Mouse (Mus musculus): ENCODE measurements around the gene Tarbp1.
"Not testable (repeated sequence)": the region's sequence is repeated elsewhere in the genome, so short reads cannot be mapped to it uniquely, and the experiment has no call there.

Gene Tarbp1

DNA sequence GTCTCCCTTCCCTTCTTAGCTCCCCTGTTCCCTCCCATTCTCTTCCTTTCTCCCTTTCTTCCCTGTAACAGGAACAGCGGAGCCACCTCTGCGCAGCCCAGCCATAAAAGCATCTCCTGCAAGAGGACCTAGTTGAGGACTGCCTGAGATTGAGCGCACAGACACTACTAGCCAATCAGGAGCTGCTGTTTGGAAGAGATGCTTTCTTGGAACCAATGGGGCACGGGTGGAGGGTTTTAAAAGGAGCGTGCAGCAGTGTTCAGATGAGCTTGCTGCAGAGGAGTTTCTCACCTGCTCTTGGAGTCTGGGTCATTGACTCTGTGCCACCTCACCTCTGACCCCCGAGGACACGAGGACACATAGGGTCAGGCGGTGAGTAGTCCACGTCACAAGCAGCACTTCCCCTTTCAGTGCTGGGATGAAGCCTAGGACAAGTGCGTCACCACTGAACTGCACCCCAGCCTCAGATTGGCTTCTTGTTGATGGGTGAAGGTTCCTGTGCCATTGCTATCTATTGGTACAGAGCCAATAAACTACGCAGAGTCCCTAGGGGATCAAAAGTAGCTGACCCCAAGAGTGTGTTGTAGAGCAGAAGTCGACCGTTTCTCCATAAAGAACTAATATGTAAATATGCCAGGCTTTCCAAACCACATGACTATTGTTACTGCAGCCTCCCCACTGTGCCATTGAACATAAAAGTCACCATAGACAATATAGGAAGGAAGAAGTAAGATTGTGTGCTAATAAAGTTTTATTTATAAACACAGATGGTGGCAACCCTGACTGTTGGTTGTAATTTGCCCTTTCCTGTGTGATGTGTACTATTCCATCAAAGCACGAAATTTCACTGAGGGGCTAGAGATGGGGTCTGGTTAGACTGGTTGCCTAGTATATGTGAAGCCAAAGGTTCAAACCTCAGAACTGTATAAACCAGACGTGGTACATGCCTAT lies 19.6 kb upstream of the Tarbp1 start:
- DNase-seq (ENCODE audit: low spot score in 2 of 2): no peak

DNA sequence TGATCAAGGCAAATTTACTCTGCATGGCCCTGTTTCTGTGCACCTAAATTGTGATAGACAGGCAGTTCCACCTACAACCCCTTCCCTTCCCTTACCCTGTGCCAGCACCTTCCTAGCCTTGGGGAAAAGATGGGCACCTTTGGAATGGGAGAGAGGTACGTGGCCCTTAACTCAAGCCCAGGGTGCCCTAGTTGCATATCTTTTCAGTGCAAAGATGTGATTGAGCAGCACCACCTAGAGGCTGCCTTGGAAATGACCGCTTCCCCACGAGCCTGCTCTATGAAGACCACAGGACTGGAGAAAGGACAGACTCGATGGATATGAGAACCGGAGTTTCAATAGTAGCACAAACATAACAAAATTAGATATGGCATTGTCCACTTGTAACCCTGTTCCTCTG lies 8.1 kb upstream of the Tarbp1 start:
- peak; percentile 69 to 70 for DNase-seq (ENCODE audit: low spot score in 2 of 2)

DNA sequence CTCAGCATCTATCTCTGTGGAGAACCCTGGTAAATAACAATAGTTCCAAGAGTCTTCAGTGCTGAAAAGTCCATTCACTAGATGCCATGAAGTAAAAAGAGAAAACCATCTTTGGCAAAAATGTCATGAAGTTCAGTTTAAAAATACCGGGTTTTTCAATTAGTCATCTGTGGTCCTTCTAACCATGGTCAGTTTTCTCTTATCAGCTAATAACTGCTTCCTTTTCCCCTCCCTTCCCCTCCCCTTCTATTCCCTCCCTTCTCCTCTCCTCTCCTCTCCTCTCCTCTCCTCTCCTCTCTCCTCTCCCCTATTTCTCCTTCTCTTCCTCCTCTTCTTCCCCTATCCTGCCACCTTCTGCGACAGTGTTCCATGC lies 7.5 kb upstream of the Tarbp1 start:
- DNase-seq (ENCODE audit: low spot score in 2 of 2): no peak

DNA sequence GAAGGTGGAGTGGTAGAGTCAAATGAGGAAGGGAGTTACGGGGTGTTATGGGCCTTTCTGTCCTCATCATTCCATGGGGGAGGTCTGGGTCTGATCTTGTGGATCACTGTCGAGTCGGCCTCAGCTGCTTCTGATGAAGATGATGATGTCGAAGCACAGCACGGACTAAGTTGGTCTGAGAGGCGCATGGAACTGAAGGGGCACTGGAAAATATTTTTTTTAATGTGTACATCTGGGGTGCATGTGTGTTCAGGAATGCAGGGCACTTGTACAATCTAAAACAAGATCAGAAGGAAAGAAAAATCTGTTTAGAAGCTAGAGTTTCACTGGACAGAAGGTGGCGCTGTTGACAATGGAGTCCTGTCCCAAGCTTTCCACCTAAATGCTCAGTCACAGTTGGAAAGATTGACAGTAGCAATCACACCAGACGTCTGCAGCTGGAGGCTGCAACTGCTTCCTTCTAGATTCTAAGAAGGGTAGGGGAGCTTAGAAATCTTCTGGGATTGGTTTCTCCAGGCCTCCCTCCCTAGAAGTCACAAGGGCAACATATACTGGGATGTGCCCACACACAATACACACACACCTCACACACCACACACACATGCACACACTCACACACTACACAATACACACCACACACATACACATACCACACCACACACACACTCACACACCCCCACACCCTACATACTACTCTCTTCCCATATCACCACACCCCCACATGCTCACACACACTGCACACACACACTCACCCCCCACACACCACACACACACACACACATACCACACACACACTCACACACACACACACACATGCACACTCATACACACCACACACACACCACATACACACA lies 6.9 kb upstream of the Tarbp1 start:
- no peak for DNase-seq (ENCODE audit: low spot score in 2 of 2)

DNA sequence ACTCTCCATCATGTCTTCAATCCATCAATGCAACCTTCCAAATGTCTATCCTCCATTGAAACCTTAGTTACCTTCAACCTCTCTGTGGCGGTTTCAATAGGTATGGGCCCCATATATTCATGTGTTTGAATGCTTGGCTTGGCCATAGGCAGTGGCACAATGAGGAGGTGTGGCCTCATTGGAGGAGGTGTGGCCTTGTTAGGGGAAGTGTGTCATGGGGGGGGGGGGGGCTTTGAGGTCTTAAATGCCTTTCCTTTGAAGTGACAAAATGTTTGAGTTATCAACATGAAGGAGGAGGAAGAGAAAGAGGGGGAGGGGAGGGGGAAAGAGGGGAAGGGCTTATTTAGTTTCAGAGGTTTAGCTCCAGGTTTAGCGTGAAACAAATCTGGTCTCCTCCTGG lies 5.5 kb upstream of the Tarbp1 start:
- no peak for DNase-seq (ENCODE audit: low spot score in 2 of 2)

DNA sequence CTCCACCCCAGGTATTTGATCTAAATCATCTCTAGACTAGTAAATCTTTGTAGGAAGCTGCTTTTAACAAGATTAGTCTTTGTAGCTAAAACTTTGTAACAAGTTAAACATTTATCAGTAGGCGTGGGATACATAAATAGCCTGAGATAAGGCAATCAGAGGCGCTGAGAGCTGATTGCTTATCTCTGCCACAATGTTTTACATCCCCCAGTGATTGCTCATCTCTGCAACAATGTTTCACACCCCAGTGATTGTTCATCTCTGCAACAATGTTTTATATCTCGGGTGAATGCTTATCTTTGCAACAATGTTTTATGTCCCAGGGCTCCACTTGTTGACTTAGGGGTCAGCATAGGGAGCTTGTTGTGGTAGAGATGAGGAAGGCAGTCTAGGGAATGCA lies 3.8 kb upstream of the Tarbp1 start:
- no peak for DNase-seq (ENCODE audit: low spot score in 2 of 2)

DNA sequence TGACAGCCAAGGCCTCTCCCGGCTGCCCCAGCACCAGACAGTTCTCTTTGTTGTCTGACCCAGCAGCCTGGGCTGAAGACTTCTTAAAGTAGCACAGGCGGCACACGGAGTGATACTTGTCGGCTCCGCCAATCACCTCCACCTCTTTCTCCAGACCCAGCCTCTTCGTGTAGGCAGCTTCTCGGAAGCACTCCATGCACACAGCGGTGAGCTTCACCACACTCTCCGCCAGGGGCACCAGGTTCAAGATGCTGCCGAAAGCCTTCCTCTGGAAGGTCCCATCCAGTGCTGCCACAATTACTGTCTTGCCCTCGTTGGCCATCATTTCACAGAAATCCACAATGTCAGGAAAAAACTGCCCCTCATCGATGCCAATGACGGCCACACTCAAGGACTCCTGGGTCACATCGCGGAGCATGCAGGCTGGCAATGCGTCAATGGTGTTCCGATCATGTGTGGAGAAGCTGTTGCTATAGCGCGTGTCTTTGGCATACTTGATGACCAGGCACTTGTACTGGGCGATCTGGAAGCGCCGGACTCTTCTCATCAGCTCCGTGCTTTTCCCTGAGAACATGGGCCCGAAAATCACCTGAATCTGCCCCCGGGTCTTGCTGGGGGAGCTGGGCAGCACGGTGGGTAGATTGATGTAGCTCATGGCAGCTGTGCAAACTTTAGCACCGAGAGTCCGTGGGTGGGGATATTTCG lies 1.4 kb upstream of the Tarbp1 start:
- DNase-seq (ENCODE audit: low spot score in 2 of 2): not testable (repeated sequence)

DNA sequence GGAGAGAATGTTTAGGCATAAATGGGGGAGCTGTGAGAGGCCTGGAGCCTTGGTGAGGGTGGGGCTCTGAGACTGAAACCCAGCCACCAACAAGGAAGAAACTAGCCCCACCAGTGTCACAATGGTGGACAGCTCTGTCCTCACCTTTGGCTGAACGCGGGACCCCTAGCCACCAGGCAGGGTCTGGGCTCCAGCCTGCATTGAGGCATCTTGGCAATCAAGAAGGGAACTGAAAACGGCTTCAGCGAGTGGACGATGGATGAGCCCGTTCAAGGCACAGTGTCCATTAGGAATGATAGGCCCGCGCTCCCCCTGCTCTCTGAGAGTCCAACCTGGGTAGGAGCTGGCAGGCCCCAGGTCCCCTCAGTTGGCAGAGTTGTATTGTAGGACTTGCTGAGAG lies 873 bp upstream of the Tarbp1 start:
- DNase-seq (ENCODE audit: low spot score in 2 of 2): not testable (repeated sequence)

DNA sequence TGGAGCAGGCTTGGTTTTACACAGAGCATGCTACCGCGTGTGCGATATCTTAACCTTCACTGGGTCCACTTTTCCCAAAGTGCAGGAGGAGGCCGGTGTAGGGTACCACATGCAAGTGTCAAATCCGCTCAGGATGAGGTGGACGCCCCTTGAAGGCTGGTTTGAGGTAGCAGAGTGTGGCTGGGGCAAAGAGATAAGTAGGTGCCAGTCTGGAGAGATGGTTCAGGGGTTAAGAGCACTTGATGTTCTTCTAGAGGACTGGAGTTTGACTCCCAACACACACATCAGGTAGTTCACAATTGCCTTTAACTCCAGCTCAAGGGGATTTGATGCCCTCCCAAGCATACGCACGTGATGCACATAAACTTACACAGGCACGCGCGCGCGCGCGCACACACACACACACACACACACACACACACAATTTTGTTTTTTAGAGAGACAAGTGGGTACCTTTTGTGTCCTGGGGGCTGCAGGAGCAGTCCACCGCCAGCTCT lies 1.0 kb downstream of the Tarbp1 start:
- no peak for DNase-seq (ENCODE audit: low spot score in 2 of 2)

DNA sequence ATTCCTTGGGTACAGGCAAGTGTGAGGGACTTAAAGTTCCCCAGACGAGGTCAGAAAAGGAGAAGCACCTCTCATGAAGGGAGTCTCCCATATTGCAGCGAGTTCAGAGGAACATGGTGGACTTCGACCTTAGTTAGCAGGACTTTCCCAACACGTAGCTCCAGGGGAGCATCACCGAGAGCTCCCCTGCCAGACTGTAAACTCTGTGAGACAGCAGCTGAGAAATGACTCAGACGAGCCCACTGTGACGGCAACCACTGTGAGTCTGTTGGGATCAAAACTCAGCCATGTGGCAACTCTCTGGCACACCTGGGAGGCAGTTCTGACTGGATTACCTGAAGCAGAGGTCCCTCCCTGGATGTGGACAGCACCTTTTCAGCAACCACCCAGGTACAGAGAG lies 10.8 kb downstream of the Tarbp1 start:
- no peak for DNase-seq (ENCODE audit: low spot score in 2 of 2)

DNA sequence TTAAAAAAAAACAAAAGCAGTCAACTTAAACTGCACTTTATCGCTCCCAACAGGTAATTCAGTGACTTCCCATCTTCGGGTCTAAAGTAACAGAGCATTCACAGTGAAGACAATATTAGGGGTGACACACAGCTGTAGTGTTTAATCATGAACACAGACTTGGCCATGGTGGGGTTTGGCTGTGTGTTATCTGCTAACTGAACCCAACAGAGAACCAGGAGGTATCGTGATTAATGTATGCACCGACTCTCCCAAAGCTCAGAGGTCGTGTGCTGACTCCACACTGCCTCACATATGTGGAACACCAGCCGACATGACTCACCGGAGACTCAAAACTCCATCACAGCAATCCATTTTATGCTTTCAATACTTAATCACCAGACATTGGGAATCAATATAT lies 13.1 kb downstream of the Tarbp1 start:
- no peak for DNase-seq (ENCODE audit: low spot score in 2 of 2)

DNA sequence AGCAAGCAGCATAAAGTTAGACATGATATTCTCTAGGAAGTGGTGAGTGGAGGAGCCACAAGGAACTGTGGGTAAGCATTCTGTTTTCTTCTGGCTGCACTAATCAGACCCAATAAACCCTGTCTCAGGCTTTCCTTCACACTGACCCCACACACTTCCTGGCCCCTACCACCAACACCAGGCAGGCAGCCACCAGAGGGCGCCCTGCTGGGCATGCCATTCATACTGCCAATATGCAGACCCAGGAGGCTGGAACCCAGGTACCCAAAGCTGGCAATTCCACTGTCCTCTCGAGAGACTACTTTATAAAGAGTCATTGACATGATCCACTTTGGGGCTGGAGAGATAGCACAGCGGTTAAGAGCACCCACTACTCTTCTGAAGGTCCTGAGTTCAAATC lies 14.6 kb downstream of the Tarbp1 start:
- no peak for DNase-seq (ENCODE audit: low spot score in 2 of 2)

DNA sequence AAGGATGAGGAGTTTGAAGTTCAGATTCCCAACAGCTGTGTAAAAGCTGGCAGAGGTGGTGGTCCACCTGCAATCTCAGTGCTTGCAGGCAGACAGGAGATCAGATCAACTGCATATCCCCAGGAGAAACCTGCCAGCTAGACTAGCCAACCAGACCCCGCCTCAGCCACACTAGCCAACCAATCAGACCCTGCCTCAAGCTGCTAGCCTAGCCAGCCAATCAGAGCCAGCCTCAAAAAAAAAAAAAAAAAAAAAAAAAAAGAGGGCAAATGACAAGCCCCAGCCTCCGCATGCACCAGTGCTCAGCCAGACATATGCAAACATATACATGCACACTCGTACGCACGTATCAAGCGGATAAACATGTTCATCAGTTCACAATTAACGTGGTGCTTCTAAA lies 19.5 kb downstream of the Tarbp1 start:
- DNase-seq (ENCODE audit: low spot score in 2 of 2): no peak

DNA sequence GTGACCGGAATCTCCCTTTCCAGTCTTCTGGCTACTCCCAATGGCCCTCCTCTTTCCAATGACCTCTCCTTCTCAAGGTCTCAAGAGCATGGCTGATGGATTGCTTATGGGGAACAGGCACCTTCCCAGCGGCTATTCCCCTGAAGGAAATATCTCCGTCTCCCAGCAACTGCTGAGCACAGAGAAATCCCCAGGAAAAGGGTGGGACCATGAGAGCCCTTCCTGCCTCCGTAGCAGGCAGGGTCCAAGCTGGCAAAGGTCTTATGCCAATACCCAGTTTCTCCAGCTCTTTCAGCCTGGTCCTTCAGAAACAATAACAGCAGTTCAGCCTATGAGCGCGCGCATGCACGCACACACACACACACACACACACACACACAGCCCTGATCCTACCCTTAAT lies 23.7 kb downstream of the Tarbp1 start:
- no peak for DNase-seq (ENCODE audit: low spot score in 2 of 2)

DNA sequence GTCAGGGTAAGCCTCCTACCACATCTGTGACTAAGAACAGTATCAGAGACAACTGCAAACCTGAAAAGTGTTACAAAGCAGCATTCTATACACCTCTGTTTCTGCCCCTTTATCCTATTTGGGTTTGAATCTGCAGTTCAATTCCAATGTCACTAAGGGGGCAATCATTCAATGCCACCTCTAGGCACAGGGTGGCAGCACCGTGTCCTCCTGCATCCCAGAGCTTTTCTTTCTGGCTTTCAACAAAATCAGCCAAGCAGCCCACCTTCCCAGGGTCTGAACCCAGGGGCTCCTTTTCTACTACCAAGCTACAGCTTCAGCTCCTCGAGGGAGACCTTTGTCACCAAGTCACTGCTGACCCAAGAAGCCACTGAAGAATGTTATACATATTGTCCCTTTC lies 35.9 kb downstream of the Tarbp1 start:
- no peak for DNase-seq (ENCODE audit: low spot score in 2 of 2)

DNA sequence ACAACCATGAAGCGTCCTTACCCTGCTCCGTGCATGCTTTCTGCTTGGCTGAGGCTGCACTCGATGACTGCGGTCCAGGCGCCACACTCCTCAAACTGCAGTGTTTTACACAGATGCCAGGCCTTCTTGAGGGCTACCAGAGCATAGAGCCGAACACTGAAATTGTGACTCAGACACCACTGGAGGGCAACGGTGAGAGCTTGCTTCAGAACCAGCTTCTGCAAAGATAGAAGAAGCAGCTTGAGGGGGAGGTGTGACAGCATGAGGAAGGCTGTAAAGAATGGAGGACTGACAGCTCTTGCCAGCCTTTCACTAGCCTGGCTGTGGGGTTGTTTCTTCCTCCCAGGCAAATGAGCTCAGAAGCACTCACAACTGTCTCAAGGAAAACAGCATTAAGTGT lies 41.0 kb downstream of the Tarbp1 start:
- DNase-seq (ENCODE audit: low spot score in 2 of 2): peak in 1 of 2 experiments; percentile 30

DNA sequence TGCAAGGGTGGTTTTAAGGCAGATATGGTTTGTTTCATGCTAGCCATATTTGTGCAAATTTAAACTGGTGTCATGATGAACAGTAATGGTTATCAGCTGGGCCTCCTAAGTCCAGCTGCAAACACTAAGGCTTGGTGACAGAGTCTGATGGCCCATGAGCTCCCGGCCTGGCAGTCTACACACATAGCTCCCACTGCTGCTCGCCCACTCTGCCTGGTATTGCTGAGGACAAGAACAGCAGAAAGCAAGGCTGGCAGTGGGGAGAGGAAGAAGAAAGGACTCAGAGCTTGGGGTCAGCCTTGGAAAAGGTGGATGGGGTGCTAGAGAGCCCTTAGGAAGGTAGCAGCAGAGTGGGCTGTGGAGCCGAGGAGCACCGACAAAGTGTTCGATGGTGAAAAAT lies 45.2 kb downstream of the Tarbp1 start:
- DNase-seq (ENCODE audit: low spot score in 2 of 2): no peak

DNA sequence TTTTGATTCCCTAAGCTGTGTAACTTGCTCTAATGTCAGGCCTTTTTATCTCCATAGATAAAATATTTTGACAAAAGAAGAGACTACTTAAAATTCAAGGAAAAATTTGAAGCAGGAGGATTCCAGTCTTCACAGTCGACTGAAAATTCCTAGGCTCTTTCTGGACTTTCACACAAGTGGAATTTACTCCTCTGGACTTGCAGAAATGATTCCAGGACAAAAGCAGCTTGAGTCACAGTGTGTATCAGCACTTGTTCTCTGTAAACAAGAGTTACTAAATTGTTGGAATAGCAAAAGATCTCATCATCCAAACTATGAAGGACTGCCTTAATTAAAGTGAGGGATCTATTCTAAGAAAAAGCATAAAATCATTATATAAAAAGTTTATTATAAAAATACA lies 49.9 kb downstream of the Tarbp1 start:
- DNase-seq (ENCODE audit: low spot score in 2 of 2): no peak

DNA sequence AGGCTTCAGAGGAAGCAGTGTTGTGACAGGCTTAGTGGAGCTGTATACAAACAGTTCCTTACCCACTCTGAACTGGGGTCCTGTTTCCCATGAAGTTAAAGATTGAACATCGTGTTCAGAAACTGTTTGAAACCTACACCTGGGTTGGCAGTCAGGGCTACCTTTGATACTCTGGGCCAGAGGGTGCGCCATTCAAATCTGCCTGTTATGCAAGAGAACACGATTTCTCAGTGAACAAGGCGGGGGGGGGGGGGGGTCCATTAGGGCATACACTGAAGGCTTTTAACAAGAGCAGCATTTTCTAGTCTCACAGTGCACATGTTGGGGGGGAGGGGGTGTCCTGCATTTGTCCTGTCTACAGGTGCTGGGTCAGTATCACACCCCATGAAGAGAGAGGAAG lies 50.7 kb downstream of the Tarbp1 start:
- DNase-seq (ENCODE audit: low spot score in 2 of 2): no peak

DNA sequence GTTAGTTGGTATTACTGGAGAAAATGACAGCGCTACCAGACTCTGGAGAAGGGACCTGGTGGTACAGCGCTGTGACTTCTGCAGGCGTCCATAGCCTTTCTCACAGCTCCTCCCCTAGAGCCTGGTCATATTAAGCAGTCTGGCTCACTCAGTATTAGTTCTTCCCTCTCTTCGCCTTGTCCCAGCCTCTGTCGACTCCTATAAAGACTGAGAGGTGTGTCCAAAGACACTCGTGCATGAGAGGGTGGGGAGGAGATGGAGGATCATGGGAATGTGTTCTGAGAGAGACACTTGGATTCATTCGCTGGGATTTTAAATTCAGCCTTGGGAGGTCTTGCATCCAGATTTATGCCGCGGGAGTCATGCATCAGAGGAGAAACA lies 52.0 kb downstream of the Tarbp1 start:
- DNase-seq (ENCODE audit: low spot score in 2 of 2): no peak

DNA sequence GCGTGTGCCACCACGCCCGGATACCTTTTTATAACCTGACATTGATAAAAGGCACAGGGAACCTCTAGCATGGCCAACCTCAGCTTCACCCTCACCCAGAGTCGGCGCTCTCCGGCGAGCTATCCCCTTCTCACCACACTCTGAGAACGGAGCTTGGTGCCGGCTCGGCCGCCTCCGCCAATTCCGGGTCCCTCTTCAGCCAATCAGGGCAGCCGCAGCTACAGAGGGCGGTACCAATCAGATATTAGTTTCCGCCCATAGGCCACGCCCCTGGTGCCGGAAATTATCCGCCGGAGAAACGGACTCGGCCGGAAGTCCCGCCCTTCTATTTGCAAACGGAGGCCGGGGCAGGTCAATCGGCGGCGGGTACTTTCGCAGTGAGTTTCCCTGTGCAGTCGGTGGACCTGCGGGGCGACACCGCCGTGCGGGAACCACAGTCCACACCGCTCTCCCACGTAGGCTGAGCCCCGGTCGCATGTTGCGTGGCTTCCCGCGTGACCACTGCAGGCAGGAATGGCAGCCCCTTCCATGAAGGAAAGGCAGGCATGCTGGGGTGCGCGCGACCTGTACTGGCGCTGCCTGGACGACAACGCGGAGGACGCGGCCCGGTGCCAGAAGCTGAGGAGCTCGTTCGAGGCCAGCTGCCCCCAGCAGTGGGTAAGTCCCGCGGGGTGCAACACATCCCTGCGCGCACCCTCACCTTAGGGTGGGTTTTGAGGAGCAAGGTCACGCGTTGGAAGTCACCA lies 52.5 kb downstream of the Tarbp1 start, which contains the start of gene Coa6:
Gene Coa6, plus strand, starts transcription at position 342 of the 746 bp plus-strand sequence.
- peak; percentile 94 to 97 for DNase-seq (ENCODE audit: low spot score in 2 of 2)

All from frontal cortex, postnatal 25 days (tissue).